Mouse (Mus musculus): Measurements from ENCODE around the gene Scarb1.

DNA sequence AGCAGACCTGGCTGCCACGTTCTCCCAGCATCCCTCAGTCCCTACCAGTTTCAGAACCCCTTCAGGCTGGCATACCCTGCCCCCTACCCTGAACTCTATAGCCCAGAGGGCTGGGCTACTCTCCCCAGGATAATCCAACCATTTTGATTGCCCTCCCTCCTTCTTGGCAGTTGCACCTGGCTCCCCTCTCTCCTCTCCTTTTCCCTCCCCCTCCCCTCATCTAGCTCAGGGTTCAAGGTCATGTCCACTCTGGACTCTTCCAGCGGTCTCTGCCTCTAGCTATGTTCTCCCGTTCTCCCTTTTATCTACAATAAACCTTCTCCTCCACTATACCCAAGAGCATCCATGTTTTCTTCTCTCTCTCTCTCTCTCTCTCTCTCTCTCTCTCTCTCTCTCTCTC lies 9.1 kb downstream of the Scarb1 start:
- no peak for TF ChIP-seq CTCF (IDR thresholded peaks at IDR 0.05; ENCODE audit: extremely low read depth, insufficient read depth, insufficient read length, insufficient replicate concordance)
- no peak for TF ChIP-seq POLR2A (IDR thresholded peaks at IDR 0.05; ENCODE audit: low read depth, low read length)

All from spleen, adult 2 months (tissue).